Mouse (Mus musculus) ES-E14 (cell line): ENCODE results near the gene Rab25.

Source experiments
- MAFK ChIP-seq: IDR thresholded peaks from 2 replicates; pipeline ENCODE4 v1.6.1; 2014; ENCODE audit warnings: mild to moderate bottlenecking, low read depth, low read length, inconsistent platforms; ENCODE audit not compliant: insufficient read depth
- ZC3H11A ChIP-seq: IDR thresholded peaks from 2 replicates; pipeline ENCODE4 v1.6.1; 2012; ENCODE audit warnings: low read depth, mild to moderate bottlenecking, inconsistent platforms, low read length, borderline replicate concordance

DNA sequence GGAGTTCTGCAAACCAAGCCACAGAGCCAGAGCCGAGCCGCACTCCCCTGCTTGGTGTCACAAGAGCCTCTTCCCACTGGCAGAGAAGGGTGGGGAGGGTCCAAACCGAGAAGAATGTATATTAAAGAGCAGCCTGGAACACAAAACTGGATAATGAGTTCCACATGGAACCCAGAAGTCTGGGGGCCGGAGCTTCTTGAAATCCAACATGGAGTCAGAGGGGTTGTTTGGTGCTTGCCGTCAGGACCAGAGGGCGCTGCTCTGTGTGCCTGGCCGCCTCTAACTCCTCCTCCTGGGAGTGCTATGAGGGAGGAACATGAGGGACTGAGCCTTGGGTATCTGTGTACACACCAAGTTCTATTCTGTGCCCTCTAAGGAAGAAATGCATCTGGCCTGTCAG lies 42.3 kb downstream of the Rab25 start:
- TF ChIP-seq MAFK (no peak), ZC3H11A (no peak)
